Mouse (Mus musculus) limb, embryonic 13.5 days (tissue): ENCODE measurements at regions not wholly inside any gene's neighbourhood (a gene's known extent, or its start where the extent isn't known, plus 50 kb on each side); places are given as distances from the start of the nearest gene placed in this dataset.

Experiments
- ATAC-seq: fragments of 200-750 bp; cut with Nextera tagmentation; 2 replicates; pipeline ENCODE4 v1.8.0; 2017; ENCODE audit warnings: low read depth, moderate number of reproducible peaks, moderate TSS enrichment; ENCODE audit not compliant: low FRiP score
- H3K27ac ChIP-seq: fragments of 300-500 bp; sonication (generic); 2 replicates; pipeline ENCODE4 v1.5.1; 2015; ENCODE audit warnings: inconsistent platforms, mild to moderate bottlenecking, moderate library complexity
- H3K27me3 ChIP-seq: fragments of 300-500 bp; sonication (generic); 2 replicates; pipeline ENCODE4 v1.6.1; 2015; ENCODE audit warnings: mild to moderate bottlenecking, inconsistent platforms
- H3K36me3 ChIP-seq: fragments of 300-500 bp; sonication (generic); 2 replicates; pipeline ENCODE4 v1.6.1; 2015; ENCODE audit warnings: inconsistent platforms, mild to moderate bottlenecking, moderate library complexity
- H3K4me1 ChIP-seq: fragments of 300-500 bp; sonication (generic); 2 replicates; pipeline ENCODE4 v1.6.1; 2015; ENCODE audit warnings: inconsistent platforms
- H3K4me2 ChIP-seq: fragments of 300-500 bp; sonication (generic); replicated peaks from 2 replicates; pipeline ENCODE4 v1.6.1; 2015; ENCODE audit warnings: inconsistent platforms, mild to moderate bottlenecking, moderate library complexity
- H3K4me3 ChIP-seq: fragments of 300-500 bp; sonication (generic); 2 replicates; pipeline ENCODE4 v1.5.1; 2015; ENCODE audit warnings: moderate library complexity, mild to moderate bottlenecking, inconsistent platforms
- H3K9ac ChIP-seq: fragments of 300-500 bp; sonication (generic); 2 replicates; pipeline ENCODE4 v1.6.1; 2015; ENCODE audit warnings: mild to moderate bottlenecking, inconsistent platforms
- H3K9me3 ChIP-seq: fragments of 300-500 bp; sonication (generic); 2 replicates; pipeline ENCODE4 v1.6.1; 2016; ENCODE audit warnings: inconsistent platforms
- WGBS: fragments of 180-500 bp; shearing (Covaris S2); methylation state at CpG from one replicate; pipeline ENCODE4 v1.1.7; 2015; 5-methylcytosine and 5-hydroxymethylcytosine counted together

DNA sequence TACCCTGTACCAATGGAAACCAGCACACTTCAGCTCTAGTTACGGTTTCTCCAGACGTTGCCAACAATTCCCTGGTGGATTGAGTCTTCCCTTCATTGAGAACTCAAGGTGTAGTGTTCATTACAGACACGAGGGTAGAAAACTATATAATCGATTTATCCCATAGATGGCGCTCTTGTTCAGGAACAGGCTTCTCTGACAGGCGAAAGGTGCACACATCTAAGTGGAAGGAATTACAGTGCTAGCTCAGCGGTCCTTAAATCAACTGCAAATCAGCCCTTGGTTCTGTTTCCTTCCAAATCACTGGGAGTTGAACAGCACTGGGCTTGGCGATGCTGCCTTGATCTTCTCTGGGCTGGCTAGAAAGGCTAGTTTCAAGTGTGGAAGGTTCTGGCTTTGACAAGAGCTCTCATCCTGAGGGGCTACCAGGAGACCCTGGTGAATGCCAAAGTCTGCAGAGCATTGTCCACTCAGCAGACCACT, 161.1 kb downstream of the March11 start:
- Histone ChIP-seq H3K9ac (no peak overlapping the region), H3K4me3 (no peak overlapping the region), H3K4me1 (peaks cover 5% of the 10 kb centered on the region; the same call in 1 of the 2 replicates), H3K27me3 (no peaks in the 10 kb centered on the region), H3K36me3 (no peaks in the 10 kb centered on the region), H3K4me2 (0 out of 2 replicates have a peak overlapping the region, but pooled peaks have one; percentile 16), H3K27ac (no peak overlapping the region), H3K9me3 (no peaks in the 10 kb centered on the region)
- ATAC-seq, result peak; percentile 69; the same call in 1 of the 2 replicates
- 6% methylated on average over 8 of the region's 8 CpGs for WGBS

DNA sequence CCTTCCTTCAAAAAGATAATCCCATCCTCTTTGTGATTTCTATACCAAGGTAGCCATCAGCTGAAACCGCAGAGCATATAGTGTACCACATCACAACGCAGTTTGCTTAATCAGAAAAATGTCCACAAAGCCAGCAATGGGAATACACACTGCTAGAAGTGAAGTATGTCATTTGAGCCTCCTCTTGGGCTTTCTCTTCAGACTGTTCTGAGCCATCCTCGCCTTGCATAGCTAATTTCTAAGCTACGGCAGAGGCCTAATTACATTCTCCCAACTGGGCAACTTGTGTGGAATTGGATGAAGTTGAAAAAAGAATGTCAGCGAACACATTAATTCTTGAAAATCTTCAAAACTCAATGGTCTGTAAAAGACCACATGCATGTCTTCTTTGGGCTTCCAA, 178.5 kb downstream of the March11 start:
- no peak for ATAC-seq
- WGBS, result 72% methylated on average over 5 of the region's 5 CpGs
- no peaks in the 10 kb centered on the region for H3K4me1 ChIP-seq

More for the DNA sequence above, 178.5 kb downstream of the March11 start:
- Histone ChIP-seq H3K4me2 (no peak overlapping the region), H3K27ac (no peak overlapping the region), H3K9ac (no peak overlapping the region), H3K27me3 (no peaks in the 10 kb centered on the region), H3K9me3 (no peaks in the 10 kb centered on the region), H3K36me3 (no peaks in the 10 kb centered on the region), H3K4me3 (no peak overlapping the region)
